Mouse (Mus musculus) embryonic facial prominence, embryonic 14.5 days (tissue): Measurements from ENCODE around the gene Rin1. TPM values are rescaled to one million over a fixed set of nuclear protein-coding genes. Genes with fewer than 3 reads are reported as not detected.

Source experiments
- ATAC-seq: fragments of 200-750 bp; cut with Nextera tagmentation; 2 replicates; pipeline ENCODE4 v1.8.0; 2017; ENCODE audit warnings: low read depth, moderate number of reproducible peaks, moderate TSS enrichment
- DNase-seq: peaks from one replicate; pipeline ENCODE4 v3.0.0-alpha.2; 2015; ENCODE audit warnings: low spot score
- H3K27ac ChIP-seq: fragments of 300-500 bp; sonication (generic); replicated peaks from 2 replicates; pipeline ENCODE4 v1.5.1; 2014; ENCODE audit warnings: low read depth, mild to moderate bottlenecking, low read length, moderate library complexity
- H3K27me3 ChIP-seq: fragments of 300-500 bp; sonication (generic); replicated peaks from 2 replicates; pipeline ENCODE4 v1.6.1; 2014; ENCODE audit warnings: low read length; ENCODE audit not compliant: control insufficient read depth, insufficient read depth
- H3K36me3 ChIP-seq: fragments of 300-500 bp; sonication (generic); 2 replicates; pipeline ENCODE4 v1.6.1; 2014; ENCODE audit warnings: low read length, mixed read lengths; ENCODE audit not compliant: control insufficient read depth, insufficient read depth
- H3K4me1 ChIP-seq: fragments of 300-500 bp; sonication (generic); 2 replicates; pipeline ENCODE4 v1.6.1; 2014; ENCODE audit warnings: antibody characterized with exemption, low read length; ENCODE audit not compliant: control insufficient read depth, insufficient read depth
- H3K4me2 ChIP-seq: fragments of 300-500 bp; sonication (generic); 2 replicates; pipeline ENCODE4 v1.6.1; 2014; ENCODE audit warnings: low read depth, mild to moderate bottlenecking, low read length, moderate library complexity, mixed read lengths
- H3K4me3 ChIP-seq: fragments of 300-500 bp; sonication (generic); 2 replicates; pipeline ENCODE4 v1.5.1; 2014; ENCODE audit warnings: low read depth, mild to moderate bottlenecking, low read length
- H3K9ac ChIP-seq: fragments of 300-500 bp; sonication (generic); 2 replicates; pipeline ENCODE4 v1.6.1; 2014; ENCODE audit warnings: low read depth, mild to moderate bottlenecking, low read length, moderate library complexity, mixed read lengths
- H3K9me3 ChIP-seq: fragments of 300-500 bp; sonication (generic); 2 replicates; pipeline ENCODE4 v1.6.1; 2016; ENCODE audit warnings: low read length; ENCODE audit not compliant: control insufficient read depth
- WGBS: fragments of 180-500 bp; shearing (Covaris S2); extraction: QIAGEN DNeasy Blood & Tissue Kit; methylation state at CpG from one replicate; pipeline ENCODE4 v1.1.7; 2014; 5-methylcytosine and 5-hydroxymethylcytosine counted together
- polyA plus RNA-seq: library from polyadenylated mRNA; unstranded; fragments of >200 nt; fragmentation: Nextera tagmentation; extraction: Ambion mirVana; gene quantifications from 2 replicates; pipeline ENCODE4 v1.2.1, GENCODE M21; 2014

Gene Rin1
- polyA plus RNA-seq, 1 experiment from 2014 or later = 3.0 TPM

DNA sequence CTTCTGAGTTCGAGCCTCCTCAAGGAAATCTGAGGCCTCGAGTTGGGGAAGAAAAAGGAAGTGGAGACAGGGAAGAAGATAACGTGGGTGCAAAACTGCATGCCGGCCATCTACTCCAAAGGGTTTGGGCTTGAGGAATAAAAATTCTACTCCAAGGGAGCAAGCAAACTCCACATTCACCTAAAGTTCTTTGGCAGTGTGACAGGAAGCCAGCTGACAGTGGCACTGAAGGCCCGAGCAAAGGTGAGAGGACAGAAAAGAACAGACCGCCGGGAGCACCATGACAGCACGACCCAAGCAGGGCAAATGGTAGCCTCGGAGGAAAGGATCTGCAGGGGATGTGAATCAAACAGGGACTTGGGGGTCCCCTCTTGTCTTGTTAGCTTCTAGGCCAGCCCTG lies 55.8 kb downstream of the Rin1 start:
- Histone ChIP-seq H3K27me3 (no peaks in the 10 kb centered on the region), H3K27ac (peak overlapping the region; percentile 96), H3K4me1 (peaks cover 7% of the 10 kb centered on the region; the same call in 1 of the 2 replicates), H3K9ac (peak overlapping the region; percentile 87), H3K9me3 (no peaks in the 10 kb centered on the region), H3K4me2 (peak overlapping the region; percentile 78), H3K36me3 (peaks cover 72% of the 10 kb centered on the region), H3K4me3 (peak overlapping the region; percentile 63)
- ATAC-seq (no peak), DNase-seq (no peak)
- 13% methylated on average over 9 of the region's 9 CpGs for WGBS

Other genes starting within 250 kb of the Rin1 start
- 14.9 and 17.1 TPM in 2 replicates for gene Gm21992, start 238.9 kb upstream of the Rin1 start, polyA plus RNA-seq
- 61.5 and 65.3 TPM in 2 replicates for gene Rbm14, start 238.8 kb upstream of the Rin1 start, polyA plus RNA-seq
- gene Ccs, start 211.1 kb upstream of the Rin1 start, polyA plus RNA-seq = 48.3 and 54.1 TPM in 2 replicates
- 0.54 and 0.64 TPM in 2 replicates for gene Ccdc87, start 211.1 kb upstream of the Rin1 start, polyA plus RNA-seq
- gene Ctsf, start 195.4 kb upstream of the Rin1 start, polyA plus RNA-seq = 44.1 and 50.4 TPM in 2 replicates
- gene Actn3, start 172.6 kb upstream of the Rin1 start, polyA plus RNA-seq = 21.4 TPM in 2 replicates
- 8.6 and 11.6 TPM in 2 replicates for gene Zdhhc24, start 171.8 kb upstream of the Rin1 start, polyA plus RNA-seq
- gene Bbs1, start 143.9 kb upstream of the Rin1 start, polyA plus RNA-seq = 4.2 and 5.6 TPM in 2 replicates
- 78.8 and 95.0 TPM in 2 replicates for gene Dpp3, start 122.2 kb upstream of the Rin1 start, polyA plus RNA-seq
- gene Peli3, start 107.4 kb upstream of the Rin1 start, polyA plus RNA-seq = 2.0 and 2.3 TPM in 2 replicates
- gene Mrpl11, start 88.3 kb upstream of the Rin1 start, polyA plus RNA-seq = 104 and 109 TPM in 2 replicates
- gene Npas4, start 60.2 kb upstream of the Rin1 start, polyA plus RNA-seq = 0.07 TPM in 1 of 2 replicates, not detected in the other
- 4.0 and 4.1 TPM in 2 replicates for gene Slc29a2, start 26.6 kb upstream of the Rin1 start, polyA plus RNA-seq
- 42.9 and 51.5 TPM in 2 replicates for gene B4gat1, start 11.7 kb upstream of the Rin1 start, polyA plus RNA-seq
- gene AC124502.3, start 11.6 kb upstream of the Rin1 start, polyA plus RNA-seq = 0.51 and 1.7 TPM in 2 replicates
- gene Brms1, start 9.1 kb upstream of the Rin1 start, polyA plus RNA-seq = 35.0 and 38.7 TPM in 2 replicates
- 138 and 146 TPM in 2 replicates for gene Cd248, start 17.6 kb downstream of the Rin1 start, polyA plus RNA-seq
- gene Tmem151a, start 35.0 kb downstream of the Rin1 start, polyA plus RNA-seq = 2.6 and 3.0 TPM in 2 replicates
- 137 and 140 TPM in 2 replicates for gene Yif1a, start 38.1 kb downstream of the Rin1 start, polyA plus RNA-seq
- 36.0 and 45.8 TPM in 2 replicates for gene Cnih2, start 48.0 kb downstream of the Rin1 start, polyA plus RNA-seq
- gene Rab1b, start 56.6 kb downstream of the Rin1 start, polyA plus RNA-seq = 225 and 254 TPM in 2 replicates
- gene Klc2, start 68.1 kb downstream of the Rin1 start, polyA plus RNA-seq = 13.1 and 15.3 TPM in 2 replicates
- gene Pacs1, start 222.6 kb downstream of the Rin1 start, polyA plus RNA-seq = 28.1 and 30.9 TPM in 2 replicates
- 247 and 281 TPM in 2 replicates for gene Sf3b2, start 245.0 kb downstream of the Rin1 start, polyA plus RNA-seq
- gene Gal3st3, start 247.8 kb downstream of the Rin1 start, polyA plus RNA-seq = 4.0 and 4.3 TPM in 2 replicates